22 mouse cellular contexts compared by ENCODE assay signal in genomic region chr6:72302349-72302925, GRCm38 (mm10). TPM values are rescaled to one million over a fixed set of nuclear protein-coding genes. Genes with fewer than 3 reads are reported as not detected.
DNase-seq lines count a peak whose midpoint lies in the region; ATAC-seq lines count a peak whose summit lies in the region.
"Had no signal": no experiment of that assay in that cellular context is flagged by ENCODE, and none has a peak within 500 bp of the region (broad histone marks: within the 10 kb centered on the region; RNA-seq: fewer than 3 reads in every experiment).

No protein-coding gene starts in this region.

- H3K27ac ChIP-seq in liver, embryonic 15.5 days (replicated peaks), result peak overlapping the region; percentile 62; the same call in 1 of the 2 replicates
- H3K27ac ChIP-seq in liver, embryonic 11.5 days (ENCODE audit: low read depth, low read length), result no peak overlapping the region
- H3K27ac ChIP-seq: embryonic facial prominence, embryonic 15.5 days; heart, embryonic 10.5 days; hindbrain, embryonic 15.5 days; left cerebral cortex, adult 2 months; limb, embryonic 15.5 days; midbrain, embryonic 12.5 days had no signal

- H3K36me3 ChIP-seq in liver, embryonic 15.5 days (replicated peaks), result no peaks in the 10 kb centered on the region
- no peaks in the 10 kb centered on the region for H3K36me3 ChIP-seq in liver, embryonic 11.5 days (ENCODE audit: control insufficient read depth, insufficient read depth, low read length)
- H3K36me3 ChIP-seq: embryonic facial prominence, embryonic 15.5 days; heart, embryonic 10.5 days; hindbrain, embryonic 15.5 days; limb, embryonic 15.5 days; midbrain, embryonic 12.5 days had no signal

- no peaks in the 10 kb centered on the region for H3K27me3 ChIP-seq in liver, embryonic 15.5 days
- H3K27me3 ChIP-seq in liver, embryonic 11.5 days (replicated peaks; ENCODE audit: control insufficient read depth, insufficient read depth, low read length), result no peaks in the 10 kb centered on the region
- H3K27me3 ChIP-seq: embryonic facial prominence, embryonic 15.5 days; hindbrain, embryonic 15.5 days; limb, embryonic 15.5 days; midbrain, embryonic 12.5 days had no signal

- no peaks in the 10 kb centered on the region for H3K9me3 ChIP-seq in liver, embryonic 15.5 days (replicated peaks)
- H3K9me3 ChIP-seq in liver, embryonic 11.5 days (ENCODE audit: control insufficient read depth, low read length), result no peaks in the 10 kb centered on the region
- H3K9me3 ChIP-seq: embryonic facial prominence, embryonic 15.5 days; heart, embryonic 10.5 days; hindbrain, embryonic 15.5 days; limb, embryonic 15.5 days; midbrain, embryonic 12.5 days had no signal

- ATAC-seq in liver, embryonic 15.5 days (ENCODE audit: insufficient read depth), result peak; percentile 59; the same call in 1 of the 2 replicates
- ATAC-seq in liver, embryonic 11.5 days (replicated peaks; ENCODE audit: low FRiP score), result no peak
- ATAC-seq: forebrain, embryonic 14.5 days had no signal

- no peak for DNase-seq in liver, embryonic 11.5 days (ENCODE audit: low spot score)
- peak; percentile 72 to 82 for DNase-seq in kidney, adult 8-10 months
- DNase-seq in kidney, postnatal 14 days, result peak; percentile 70
- DNase-seq in urinary bladder, postnatal 14 days (ENCODE audit: low spot score), result no peak
- no peak for DNase-seq in spleen, adult 18-20 months
- no peak for DNase-seq in testis, postnatal 14 days (ENCODE audit: low spot score)
- DNase-seq: adrenal gland, postnatal 36 days; cerebellum, adult 9-11 months; gastrocnemius, postnatal 10 days; heart, postnatal 4 days; layer of hippocampus, adult 9-11 months; thymus, adult 2 months had no signal

- WGBS in liver, embryonic 15.5 days (ENCODE audit: insufficient replicate concordance), result 60% methylated on average over 11 of the region's 11 CpGs
- WGBS in liver, embryonic 11.5 days, result 81% methylated on average over 11 of the region's 11 CpGs

- H3K9ac ChIP-seq in liver, embryonic 15.5 days, result no peak overlapping the region
- H3K9ac ChIP-seq in liver, embryonic 11.5 days (ENCODE audit: low read depth, low read length), result no peak overlapping the region
- H3K9ac ChIP-seq: embryonic facial prominence, embryonic 15.5 days; hindbrain, embryonic 15.5 days; limb, embryonic 15.5 days; midbrain, embryonic 12.5 days had no signal

- no peak overlapping the region for H3K4me3 ChIP-seq in liver, embryonic 15.5 days (replicated peaks)
- H3K4me3 ChIP-seq in liver, embryonic 11.5 days (ENCODE audit: low read depth, low read length), result no peak overlapping the region
- H3K4me3 ChIP-seq: embryonic facial prominence, embryonic 15.5 days; heart, embryonic 10.5 days; hindbrain, embryonic 15.5 days; left cerebral cortex, adult 2 months; limb, embryonic 15.5 days; midbrain, embryonic 12.5 days had no signal

- H3K4me2 ChIP-seq in liver, embryonic 15.5 days, result no peak overlapping the region
- no peak overlapping the region for H3K4me2 ChIP-seq in liver, embryonic 11.5 days
- H3K4me2 ChIP-seq: embryonic facial prominence, embryonic 15.5 days; hindbrain, embryonic 15.5 days; limb, embryonic 15.5 days; midbrain, embryonic 12.5 days had no signal

- H3K4me1 ChIP-seq in liver, embryonic 15.5 days (replicated peaks), result peaks cover 24% of the 10 kb centered on the region
- H3K4me1 ChIP-seq in liver, embryonic 11.5 days (replicated peaks; ENCODE audit: control insufficient read depth, insufficient read depth, low read length), result no peaks in the 10 kb centered on the region
- H3K4me1 ChIP-seq: embryonic facial prominence, embryonic 15.5 days; hindbrain, embryonic 15.5 days; midbrain, embryonic 12.5 days had no signal

RNA-seq across cellular contexts. Expression of gene Sftpb, which starts 2.0 kb away (rescaled TPM):
- polyA plus RNA-seq in liver, embryonic 15.5 days (2015; fragmentation: Nextera tagmentation; extraction: Ambion mirVana), result not detected in 2 replicates
- not detected in 2 replicates for polyA plus RNA-seq in liver, embryonic 11.5 days (2014; fragmentation: Nextera tagmentation; extraction: Ambion mirVana)
- polyA plus RNA-seq: embryonic facial prominence, embryonic 15.5 days; forebrain, embryonic 14.5 days; frontal cortex, adult 2 months; limb, embryonic 15.5 days; midbrain, embryonic 12.5 days; stomach, embryonic 16.5 days had no signal

RNA-seq across cellular contexts. Expression of gene Usp39, which starts 42.5 kb away (rescaled TPM):
- polyA plus RNA-seq in liver, embryonic 15.5 days (2015; fragmentation: Nextera tagmentation; extraction: Ambion mirVana), result 37.3 and 38.7 TPM in 2 replicates
- 91.6 and 100 TPM in 2 replicates for polyA plus RNA-seq in liver, embryonic 11.5 days (2014; fragmentation: Nextera tagmentation; extraction: Ambion mirVana)

RNA-seq across cellular contexts. Expression of gene 0610030E20Rik, which starts 44.7 kb away (rescaled TPM):
- 11.6 and 14.5 TPM in 2 replicates for polyA plus RNA-seq in liver, embryonic 15.5 days (2015; fragmentation: Nextera tagmentation; extraction: Ambion mirVana)
- 17.1 and 19.4 TPM in 2 replicates for polyA plus RNA-seq in liver, embryonic 11.5 days (2014; fragmentation: Nextera tagmentation; extraction: Ambion mirVana)

RNA-seq across cellular contexts. Expression of gene Tmem150a, which starts 52.8 kb away (rescaled TPM):
- polyA plus RNA-seq in liver, embryonic 15.5 days (2015; fragmentation: Nextera tagmentation; extraction: Ambion mirVana), result 52.0 and 62.6 TPM in 2 replicates
- 39.5 and 40.3 TPM in 2 replicates for polyA plus RNA-seq in liver, embryonic 11.5 days (2014; fragmentation: Nextera tagmentation; extraction: Ambion mirVana)

Comparison
In these comparisons a context has a peak if more than half of its experiments do, and no peak if none do; other contexts are left out.
1. DNase-seq: peak in kidney, adult 8-10 months (2 of 2) and kidney, postnatal 14 days (single experiment); none in liver, embryonic 11.5 days (single experiment), urinary bladder, postnatal 14 days (single experiment), spleen, adult 18-20 months (0 of 2) and testis, postnatal 14 days (single experiment).